Mouse (Mus musculus): ENCODE results near the gene Top1. TPM values are rescaled to one million over a fixed set of nuclear protein-coding genes. Genes with fewer than 3 reads are reported as not detected.
A peak's percentile ranks its signal among the peaks of the same experiment; 100 is the strongest.

Gene Top1
- polyA plus RNA-seq, 1 experiment from 2014 or later: 29.7 TPM

DNA sequence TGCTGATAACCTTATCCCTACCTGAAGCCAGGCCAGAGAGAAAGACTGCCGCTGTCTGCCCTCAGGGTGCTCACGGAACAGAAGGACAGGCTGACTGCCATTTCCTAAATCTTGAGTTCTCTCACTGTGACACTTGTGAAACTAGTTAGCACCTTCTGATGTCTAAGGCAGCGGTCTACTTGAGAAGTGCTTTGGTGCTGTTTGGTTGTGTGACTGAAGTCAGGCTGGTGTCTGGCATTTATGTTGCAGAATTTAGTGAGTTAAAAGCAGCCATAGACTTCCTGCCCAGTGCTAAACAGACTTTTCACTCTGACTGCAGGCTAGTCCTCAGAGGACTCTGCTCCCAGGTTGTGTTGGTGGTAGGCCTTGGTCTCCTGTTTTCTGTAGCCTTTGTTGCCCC, 88.6 kb downstream of the Top1 start:
- 74% methylated on average over 3 of the region's 3 CpGs for WGBS
- Histone ChIP-seq H3K9me3 (ENCODE audit: control insufficient read depth, low read length) (no peaks in the 10 kb centered on the region), H3K4me1 (replicated peaks; ENCODE audit: control insufficient read depth, insufficient read depth) (peaks cover 7% of the 10 kb centered on the region; the same call in 1 of the 2 replicates), H3K9ac (ENCODE audit: low read length) (no peak overlapping the region), H3K36me3 (ENCODE audit: control insufficient read depth, insufficient read depth, low read length) (no peaks in the 10 kb centered on the region), H3K27ac (replicated peaks) (0 out of 2 replicates have a peak overlapping the region, but pooled peaks have one; percentile 13), H3K4me2 (replicated peaks; ENCODE audit: low read depth) (peak overlapping the region; percentile 14; the same call in 1 of the 2 replicates), H3K27me3 (ENCODE audit: control insufficient read depth, insufficient read depth, low read length) (no peaks in the 10 kb centered on the region), H3K4me3 (ENCODE audit: low read depth, low read length) (no peak overlapping the region)
- no peak for ATAC-seq (ENCODE audit: low FRiP score, low TSS enrichment)
- no peak for DNase-seq (ENCODE audit: low spot score)
- no peak for TF ChIP-seq CTCF (IDR thresholded peaks at IDR 0.05; ENCODE audit: low read depth)
- no peak for TF ChIP-seq EP300 (optimal IDR thresholded peaks at IDR 0.05)

DNA sequence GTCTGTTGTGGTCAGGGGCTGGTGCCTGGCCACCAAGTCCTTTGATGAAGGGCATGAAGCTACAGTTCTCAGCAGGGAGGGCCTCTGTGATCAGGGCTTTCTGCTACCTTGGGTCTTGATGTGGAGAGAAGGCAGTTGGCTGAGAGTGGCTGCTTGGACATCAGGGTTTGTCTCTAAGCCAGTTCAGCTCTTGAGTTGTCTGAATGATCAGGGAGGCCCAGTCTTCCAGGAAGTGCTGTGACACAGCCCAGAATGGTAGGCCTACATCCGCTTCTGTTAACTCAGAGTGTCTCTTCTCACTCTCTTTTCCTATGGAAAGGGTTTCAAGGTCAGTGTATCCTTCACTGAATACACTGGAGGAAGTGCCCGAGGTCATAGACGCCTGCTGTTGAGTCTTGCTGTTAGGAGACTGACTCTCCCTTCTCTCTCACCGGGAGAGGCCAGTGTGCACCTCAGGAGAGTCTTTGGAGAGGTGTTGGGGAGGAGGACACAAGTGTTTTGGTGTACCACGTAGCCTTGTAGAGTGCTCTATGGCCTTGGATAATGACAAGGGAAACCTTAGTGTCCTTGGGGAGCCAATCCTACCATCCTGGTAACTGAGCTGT, 90.1 kb downstream of the Top1 start:
- H3K4me1 ChIP-seq (replicated peaks; ENCODE audit: control insufficient read depth, insufficient read depth): peaks cover 10% of the 10 kb centered on the region; the same call in 1 of the 2 replicates
- no peak overlapping the region for H3K27ac ChIP-seq (replicated peaks)
- H3K9me3 ChIP-seq (ENCODE audit: control insufficient read depth, low read length): no peaks in the 10 kb centered on the region

DNA sequence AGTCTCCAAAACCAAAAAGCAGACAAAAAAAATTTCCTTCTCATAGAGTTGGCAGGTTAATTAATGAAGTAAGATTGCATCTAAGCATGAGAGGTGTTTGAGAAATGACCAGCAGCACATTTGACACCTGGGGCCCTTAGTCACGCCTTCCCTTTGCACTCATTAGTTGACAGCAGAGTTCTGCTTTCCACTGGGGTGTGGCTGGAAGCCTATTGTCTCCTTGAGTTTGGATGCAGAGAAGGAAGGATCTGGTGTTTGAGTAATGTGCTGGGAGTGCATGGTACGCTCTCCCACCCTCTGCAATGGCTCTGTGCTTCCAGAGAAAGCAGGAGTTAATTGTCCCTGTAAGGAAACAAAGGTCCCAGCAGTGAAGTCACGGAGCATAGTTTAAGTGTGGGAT, 90.8 kb downstream of the Top1 start:
- no peaks in the 10 kb centered on the region for H3K9me3 ChIP-seq (ENCODE audit: control insufficient read depth, low read length)
- H3K36me3 ChIP-seq (ENCODE audit: control insufficient read depth, insufficient read depth, low read length): no peaks in the 10 kb centered on the region
- no peak overlapping the region for H3K4me3 ChIP-seq (ENCODE audit: low read depth, low read length)
- no peak for DNase-seq (ENCODE audit: low spot score)
- 71% methylated on average over 3 of the region's 3 CpGs for WGBS
- TF ChIP-seq EP300 (optimal IDR thresholded peaks at IDR 0.05): no peak
- no peak for TF ChIP-seq CTCF (IDR thresholded peaks at IDR 0.05; ENCODE audit: low read depth)
- no peak for ATAC-seq (ENCODE audit: low FRiP score, low TSS enrichment)
- no peak overlapping the region for H3K4me2 ChIP-seq (replicated peaks; ENCODE audit: low read depth)
- H3K27me3 ChIP-seq (ENCODE audit: control insufficient read depth, insufficient read depth, low read length): no peaks in the 10 kb centered on the region
- H3K27ac ChIP-seq (replicated peaks): no peak overlapping the region
- H3K9ac ChIP-seq (ENCODE audit: low read length): no peak overlapping the region
- peaks cover 9% of the 10 kb centered on the region; the same call in 1 of the 2 replicates for H3K4me1 ChIP-seq (replicated peaks; ENCODE audit: control insufficient read depth, insufficient read depth)

More for the DNA sequence above, 90.1 kb downstream of the Top1 start:
- Histone ChIP-seq H3K36me3 (ENCODE audit: control insufficient read depth, insufficient read depth, low read length) (no peaks in the 10 kb centered on the region), H3K4me3 (ENCODE audit: low read depth, low read length) (no peak overlapping the region), H3K9ac (ENCODE audit: low read length) (no peak overlapping the region), H3K4me2 (replicated peaks; ENCODE audit: low read depth) (no peak overlapping the region), H3K27me3 (ENCODE audit: control insufficient read depth, insufficient read depth, low read length) (no peaks in the 10 kb centered on the region)
- WGBS: 61% methylated on average over 5 of the region's 5 CpGs
- TF ChIP-seq EP300 (optimal IDR thresholded peaks at IDR 0.05) (no peak), CTCF (IDR thresholded peaks at IDR 0.05; ENCODE audit: low read depth) (no peak)
- DNase-seq (ENCODE audit: low spot score) (no peak), ATAC-seq (ENCODE audit: low FRiP score, low TSS enrichment) (no peak)

DNA sequence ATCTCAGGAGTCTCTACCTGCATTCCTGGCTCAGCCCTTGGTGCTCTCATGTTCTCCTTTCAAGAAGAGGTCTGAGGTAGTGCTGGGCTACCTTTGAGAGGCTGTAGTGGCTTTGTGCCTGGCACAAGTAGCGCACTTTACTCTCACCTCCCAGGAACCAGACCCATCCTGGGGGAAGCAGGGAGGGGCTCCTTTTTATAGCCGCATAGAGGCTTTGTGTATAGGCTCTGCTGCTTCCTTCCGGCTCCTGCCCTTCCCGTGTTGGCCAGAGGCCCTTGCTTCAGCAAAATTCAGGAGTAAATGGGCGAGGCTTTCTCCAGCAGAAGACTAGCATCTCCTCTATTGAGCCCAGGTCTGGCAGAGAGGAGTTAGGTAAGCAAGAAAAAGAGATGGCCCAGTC, 92.7 kb downstream of the Top1 start:
- Histone ChIP-seq H3K9ac (ENCODE audit: low read length) (no peak overlapping the region), H3K4me1 (replicated peaks; ENCODE audit: control insufficient read depth, insufficient read depth) (peaks cover 10% of the 10 kb centered on the region; the same call in 1 of the 2 replicates), H3K4me3 (ENCODE audit: low read depth, low read length) (no peak overlapping the region), H3K27me3 (ENCODE audit: control insufficient read depth, insufficient read depth, low read length) (no peaks in the 10 kb centered on the region), H3K36me3 (ENCODE audit: control insufficient read depth, insufficient read depth, low read length) (no peaks in the 10 kb centered on the region), H3K27ac (replicated peaks) (no peak overlapping the region), H3K4me2 (replicated peaks; ENCODE audit: low read depth) (no peak overlapping the region), H3K9me3 (ENCODE audit: control insufficient read depth, low read length) (no peaks in the 10 kb centered on the region)
- DNase-seq (ENCODE audit: low spot score) (no peak), ATAC-seq (ENCODE audit: low FRiP score, low TSS enrichment) (no peak)
- TF ChIP-seq CTCF (IDR thresholded peaks at IDR 0.05; ENCODE audit: low read depth) (no peak), EP300 (optimal IDR thresholded peaks at IDR 0.05) (no peak)
- WGBS: 43% methylated on average over 5 of the region's 5 CpGs

DNA sequence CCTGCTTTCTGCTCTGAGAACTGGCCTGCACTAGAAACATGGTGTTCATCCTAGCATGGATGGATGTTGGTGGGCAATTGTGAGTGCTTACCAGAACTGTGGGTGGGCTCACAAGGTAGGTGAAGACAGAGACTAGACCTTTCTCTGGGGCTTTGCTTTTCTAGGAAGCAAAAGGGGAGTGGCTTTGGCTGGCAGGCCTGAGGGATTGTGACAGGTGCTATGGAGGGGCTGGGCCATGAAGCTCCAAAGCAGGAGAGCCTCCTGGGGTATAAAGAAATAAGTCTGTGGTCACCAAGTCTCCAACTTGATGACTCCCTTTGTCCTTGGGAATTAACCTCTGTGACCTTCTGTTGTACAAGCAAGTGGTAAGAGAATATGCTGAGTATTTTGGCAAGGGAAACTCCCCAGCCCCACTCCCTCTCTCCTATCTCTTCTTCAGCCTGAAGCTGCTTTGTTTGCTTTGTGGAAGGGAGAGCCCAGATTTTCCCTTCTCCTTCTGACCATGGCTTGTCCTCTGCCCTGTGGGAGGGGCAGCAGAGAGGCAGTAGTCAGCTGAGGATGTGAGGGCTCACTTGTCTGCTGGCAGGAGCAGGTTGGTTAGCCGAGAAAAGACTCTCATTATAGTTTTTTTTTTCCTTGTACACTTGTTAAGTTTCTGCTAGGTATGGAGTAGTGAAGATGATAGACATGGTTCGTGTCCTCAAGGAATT, 94.1 kb downstream of the Top1 start:
- Histone ChIP-seq H3K4me3 (ENCODE audit: low read depth, low read length) (no peak overlapping the region), H3K27ac (replicated peaks) (0 out of 2 replicates have a peak overlapping the region, but pooled peaks have one; percentile 8), H3K4me1 (replicated peaks; ENCODE audit: control insufficient read depth, insufficient read depth) (peaks cover 10% of the 10 kb centered on the region; the same call in 1 of the 2 replicates), H3K4me2 (replicated peaks; ENCODE audit: low read depth) (no peak overlapping the region), H3K9ac (ENCODE audit: low read length) (0 out of 2 replicates have a peak overlapping the region, but pooled peaks have one; percentile 4), H3K36me3 (ENCODE audit: control insufficient read depth, insufficient read depth, low read length) (no peaks in the 10 kb centered on the region), H3K27me3 (ENCODE audit: control insufficient read depth, insufficient read depth, low read length) (no peaks in the 10 kb centered on the region), H3K9me3 (ENCODE audit: control insufficient read depth, low read length) (no peaks in the 10 kb centered on the region)
- ATAC-seq (ENCODE audit: low FRiP score, low TSS enrichment): no peak
- no peak for DNase-seq (ENCODE audit: low spot score)
- WGBS: 49% methylated on average over 2 of the region's 2 CpGs
- TF ChIP-seq EP300 (optimal IDR thresholded peaks at IDR 0.05): no peak
- no peak for TF ChIP-seq CTCF (IDR thresholded peaks at IDR 0.05; ENCODE audit: low read depth)

Measured in stomach, postnatal 0 days (tissue).